12 mouse cellular contexts compared by ENCODE assay signal in genomic region chr5:149368575-149369312, GRCm38 (mm10). TPM values are rescaled to one million over a fixed set of nuclear protein-coding genes. Genes with fewer than 3 reads are reported as not detected.
DNase-seq lines count a peak whose midpoint lies in the region; ATAC-seq lines count a peak whose summit lies in the region.
"Had no signal": no experiment of that assay in that cellular context is flagged by ENCODE, and none has a peak within 500 bp of the region (broad histone marks: within the 10 kb centered on the region; RNA-seq: fewer than 3 reads in every experiment).

No protein-coding gene starts in this region.

- 75% methylated on average over 12 of the region's 12 CpGs for WGBS in forebrain, embryonic 10.5 days
- 71% methylated on average over 12 of the region's 12 CpGs for WGBS in forebrain, embryonic 11.5 days
- WGBS in hindbrain, embryonic 10.5 days = 65% methylated on average over 12 of the region's 12 CpGs
- WGBS in hindbrain, embryonic 11.5 days = 59% methylated on average over 12 of the region's 12 CpGs
- 38% methylated on average over 12 of the region's 12 CpGs for WGBS in embryonic facial prominence, embryonic 11.5 days
- WGBS in limb, embryonic 13.5 days = 37% methylated on average over 12 of the region's 12 CpGs
- WGBS in kidney, embryonic 16.5 days = 69% methylated on average over 12 of the region's 12 CpGs

- no peaks in the 10 kb centered on the region for H3K9me3 ChIP-seq in forebrain, embryonic 10.5 days
- H3K9me3 ChIP-seq in forebrain, embryonic 11.5 days (ENCODE audit: control insufficient read depth, low read length) = no peaks in the 10 kb centered on the region
- no peaks in the 10 kb centered on the region for H3K9me3 ChIP-seq in hindbrain, embryonic 10.5 days
- H3K9me3 ChIP-seq in hindbrain, embryonic 11.5 days (ENCODE audit: control insufficient read depth, low read length) = no peaks in the 10 kb centered on the region
- H3K9me3 ChIP-seq in embryonic facial prominence, embryonic 11.5 days (replicated peaks; ENCODE audit: control insufficient read depth, low read length) = no peaks in the 10 kb centered on the region
- no peaks in the 10 kb centered on the region for H3K9me3 ChIP-seq in limb, embryonic 13.5 days
- H3K9me3 ChIP-seq in kidney, embryonic 16.5 days (ENCODE audit: low read length) = no peaks in the 10 kb centered on the region

- no peak overlapping the region for H3K9ac ChIP-seq in forebrain, embryonic 11.5 days (ENCODE audit: low read length)
- H3K9ac ChIP-seq in hindbrain, embryonic 11.5 days (ENCODE audit: low read depth, low read length) = no peak overlapping the region
- no peak overlapping the region for H3K9ac ChIP-seq in embryonic facial prominence, embryonic 11.5 days (replicated peaks; ENCODE audit: low read length)
- H3K9ac ChIP-seq in limb, embryonic 13.5 days = 0 out of 2 replicates have a peak overlapping the region, but pooled peaks have one; percentile 4
- H3K9ac ChIP-seq in kidney, embryonic 16.5 days (replicated peaks; ENCODE audit: low read length) = no peak overlapping the region

- no peaks in the 10 kb centered on the region for H3K36me3 ChIP-seq in forebrain, embryonic 10.5 days (replicated peaks)
- no peaks in the 10 kb centered on the region for H3K36me3 ChIP-seq in forebrain, embryonic 11.5 days (ENCODE audit: control insufficient read depth, insufficient read depth, low read length)
- no peaks in the 10 kb centered on the region for H3K36me3 ChIP-seq in hindbrain, embryonic 10.5 days
- no peaks in the 10 kb centered on the region for H3K36me3 ChIP-seq in hindbrain, embryonic 11.5 days (ENCODE audit: control insufficient read depth, insufficient read depth, low read length)
- H3K36me3 ChIP-seq in embryonic facial prominence, embryonic 11.5 days (replicated peaks; ENCODE audit: control insufficient read depth, insufficient read depth, low read depth, low read length) = no peaks in the 10 kb centered on the region
- no peaks in the 10 kb centered on the region for H3K36me3 ChIP-seq in limb, embryonic 13.5 days
- no peaks in the 10 kb centered on the region for H3K36me3 ChIP-seq in kidney, embryonic 16.5 days (ENCODE audit: insufficient read depth, low read length)

- H3K4me2 ChIP-seq in forebrain, embryonic 11.5 days (ENCODE audit: low read depth, low read length, severe bottlenecking) = no peak overlapping the region
- no peak overlapping the region for H3K4me2 ChIP-seq in hindbrain, embryonic 11.5 days (replicated peaks; ENCODE audit: low read depth, low read length)
- H3K4me2 ChIP-seq in embryonic facial prominence, embryonic 11.5 days (ENCODE audit: low read depth, low read length) = no peak overlapping the region
- H3K4me2 ChIP-seq in limb, embryonic 13.5 days (replicated peaks) = peak overlapping the region; percentile 32
- H3K4me2 ChIP-seq in kidney, embryonic 16.5 days (replicated peaks; ENCODE audit: low read depth, low read length) = no peak overlapping the region

- ATAC-seq in forebrain, embryonic 11.5 days (replicated peaks; ENCODE audit: low FRiP score) = no peak
- no peak for ATAC-seq in hindbrain, embryonic 11.5 days (ENCODE audit: low FRiP score)
- 0 out of 2 replicates have a peak, but pooled peaks have one; percentile 5 for ATAC-seq in embryonic facial prominence, embryonic 11.5 days (replicated peaks; ENCODE audit: insufficient number of reproducible peaks, low FRiP score, low TSS enrichment, low read depth)
- ATAC-seq in limb, embryonic 13.5 days (ENCODE audit: low FRiP score, low read depth) = peak; percentile 34; the same call in 1 of the 2 replicates
- no peak for ATAC-seq in kidney, embryonic 16.5 days (ENCODE audit: low FRiP score, low TSS enrichment)

- no peak overlapping the region for H3K4me3 ChIP-seq in forebrain, embryonic 10.5 days
- no peak overlapping the region for H3K4me3 ChIP-seq in forebrain, embryonic 11.5 days (ENCODE audit: low read depth, low read length)
- no peak overlapping the region for H3K4me3 ChIP-seq in hindbrain, embryonic 10.5 days
- no peak overlapping the region for H3K4me3 ChIP-seq in hindbrain, embryonic 11.5 days (ENCODE audit: low read depth, low read length)
- H3K4me3 ChIP-seq in embryonic facial prominence, embryonic 11.5 days (ENCODE audit: low read depth, low read length) = no peak overlapping the region
- H3K4me3 ChIP-seq in limb, embryonic 13.5 days = no peak overlapping the region
- no peak overlapping the region for H3K4me3 ChIP-seq in kidney, embryonic 16.5 days (ENCODE audit: low read length)

- DNase-seq in forebrain, embryonic 10.5 days (ENCODE audit: extremely low spot score, low spot score) = no peak
- no peak for DNase-seq in forebrain, embryonic 11.5 days (ENCODE audit: low spot score)
- DNase-seq in hindbrain, embryonic 10.5 days (ENCODE audit: low spot score) = no peak
- no peak for DNase-seq in hindbrain, embryonic 11.5 days (ENCODE audit: low spot score)
- DNase-seq in embryonic facial prominence, embryonic 11.5 days (ENCODE audit: low spot score) = peak; percentile 60
- no peak for DNase-seq in embryo, embryonic 10 days (ENCODE audit: low spot score)
- DNase-seq: adrenal gland, adult 8-10 months; kidney, adult 9 months; lung, adult 18-20 months; right cerebral cortex, postnatal 14 days had no signal

- H3K27ac ChIP-seq in forebrain, embryonic 10.5 days = peak overlapping the region; percentile 72
- no peak overlapping the region for H3K27ac ChIP-seq in forebrain, embryonic 11.5 days (ENCODE audit: low read depth, low read length)
- 0 out of 2 replicates have a peak overlapping the region, but pooled peaks have one; percentile 56 for H3K27ac ChIP-seq in hindbrain, embryonic 10.5 days
- no peak overlapping the region for H3K27ac ChIP-seq in hindbrain, embryonic 11.5 days (ENCODE audit: low read depth, low read length)
- H3K27ac ChIP-seq in embryonic facial prominence, embryonic 11.5 days (replicated peaks; ENCODE audit: low read depth, low read length) = no peak overlapping the region
- H3K27ac ChIP-seq in limb, embryonic 13.5 days = peak overlapping the region; percentile 44; the same call in 1 of the 2 replicates
- H3K27ac ChIP-seq in kidney, embryonic 16.5 days (ENCODE audit: low read length) = no peak overlapping the region

- H3K27me3 ChIP-seq in forebrain, embryonic 10.5 days (ENCODE audit: poor library complexity, severe bottlenecking) = no peaks in the 10 kb centered on the region
- H3K27me3 ChIP-seq in forebrain, embryonic 11.5 days (ENCODE audit: control insufficient read depth, insufficient read depth, low read length) = no peaks in the 10 kb centered on the region
- H3K27me3 ChIP-seq in hindbrain, embryonic 10.5 days (ENCODE audit: insufficient read depth, poor library complexity, severe bottlenecking) = 0 out of 2 replicates have a peak, but pooled peaks cover 5% of the 10 kb centered on the region
- no peaks in the 10 kb centered on the region for H3K27me3 ChIP-seq in hindbrain, embryonic 11.5 days (ENCODE audit: control insufficient read depth, insufficient read depth, low read length)
- no peaks in the 10 kb centered on the region for H3K27me3 ChIP-seq in embryonic facial prominence, embryonic 11.5 days (ENCODE audit: control insufficient read depth, insufficient read depth, low read length)
- H3K27me3 ChIP-seq in limb, embryonic 13.5 days = no peaks in the 10 kb centered on the region
- 0 out of 2 replicates have a peak, but pooled peaks cover 5% of the 10 kb centered on the region for H3K27me3 ChIP-seq in kidney, embryonic 16.5 days (ENCODE audit: insufficient read depth, low read length)

- peaks cover 37% of the 10 kb centered on the region for H3K4me1 ChIP-seq in forebrain, embryonic 10.5 days
- H3K4me1 ChIP-seq in forebrain, embryonic 11.5 days (replicated peaks; ENCODE audit: control insufficient read depth, insufficient read depth, low read length) = no peaks in the 10 kb centered on the region
- peaks cover 38% of the 10 kb centered on the region for H3K4me1 ChIP-seq in hindbrain, embryonic 10.5 days (replicated peaks)
- no peaks in the 10 kb centered on the region for H3K4me1 ChIP-seq in hindbrain, embryonic 11.5 days (replicated peaks; ENCODE audit: control insufficient read depth, insufficient read depth, low read length)
- peaks cover 3% of the 10 kb centered on the region; the same call in 1 of the 2 replicates for H3K4me1 ChIP-seq in embryonic facial prominence, embryonic 11.5 days (ENCODE audit: control insufficient read depth, insufficient read depth, low read length)
- peaks cover 30% of the 10 kb centered on the region for H3K4me1 ChIP-seq in limb, embryonic 13.5 days
- H3K4me1 ChIP-seq in kidney, embryonic 16.5 days (ENCODE audit: insufficient read depth, low read length) = peaks cover 13% of the 10 kb centered on the region

RNA-seq across cellular contexts. Expression of gene Medag, which starts 42.8 kb away (rescaled TPM):
- 0.47 and 0.60 TPM in 2 replicates for polyA plus RNA-seq in forebrain, embryonic 10.5 days (2016; fragmentation: Nextera tagmentation; extraction: Ambion mirVana)
- polyA plus RNA-seq in forebrain, embryonic 11.5 days (2014; fragmentation: Nextera tagmentation; extraction: Ambion mirVana) = 1.0 and 1.4 TPM in 2 replicates
- polyA plus RNA-seq in hindbrain, embryonic 10.5 days (2016; fragmentation: Nextera tagmentation; extraction: Ambion mirVana) = 0.37 and 0.61 TPM in 2 replicates
- 0.25 and 0.80 TPM in 2 replicates for polyA plus RNA-seq in hindbrain, embryonic 11.5 days (2014; fragmentation: Nextera tagmentation; extraction: Ambion mirVana)
- polyA plus RNA-seq in embryonic facial prominence, embryonic 11.5 days (2014; fragmentation: Nextera tagmentation; extraction: Ambion mirVana) = 0.70 and 0.72 TPM in 2 replicates
- 1.5 and 1.8 TPM in 2 replicates for polyA plus RNA-seq in limb, embryonic 13.5 days (2015; fragmentation: Nextera tagmentation; extraction: Ambion mirVana)
- 0.22 and 0.49 TPM in 2 replicates for polyA plus RNA-seq in kidney, embryonic 16.5 days (2015; fragmentation: Nextera tagmentation; extraction: Ambion mirVana)

Comparison
In these comparisons a context has a peak if more than half of its experiments do, and no peak if none do; other contexts are left out.
1. H3K27ac ChIP-seq: peak in forebrain, embryonic 10.5 days (single experiment), hindbrain, embryonic 10.5 days (single experiment) and limb, embryonic 13.5 days (single experiment); none in forebrain, embryonic 11.5 days (single experiment), hindbrain, embryonic 11.5 days (single experiment), embryonic facial prominence, embryonic 11.5 days (single experiment) and kidney, embryonic 16.5 days (single experiment).
2. ATAC-seq: peak in embryonic facial prominence, embryonic 11.5 days (single experiment) and limb, embryonic 13.5 days (single experiment); none in forebrain, embryonic 11.5 days (single experiment), hindbrain, embryonic 11.5 days (single experiment) and kidney, embryonic 16.5 days (single experiment).